Mouse (Mus musculus) skeletal muscle tissue, postnatal 0 days (tissue): ENCODE data around the gene Tex37. TPM values are rescaled to one million over a fixed set of nuclear protein-coding genes. Genes with fewer than 3 reads are reported as not detected.

Experiments used
- polyA plus RNA-seq: library from polyadenylated mRNA; unstranded; fragments of >200 nt; fragmentation: Nextera tagmentation; extraction: Ambion mirVana; gene quantifications from 2 replicates; pipeline ENCODE4 v1.2.1, GENCODE M21; 2015

Gene Tex37
- not detected in 2 replicates for polyA plus RNA-seq

GRCm38 (mm10) chr6:70918827-70919226 lies at the start of gene Tex37:
Tex37 (minus strand) TSS chr6:70918927.

GRCm38 (mm10) chr6:70956285-70956912 lies 37.7 kb upstream of the Tex37 start, which contains the start of gene Foxi3:
Foxi3 (plus strand) TSS chr6:70956531.

Other genes with a start within 250 kb of the Tex37 start
- 0.97 and 1.3 TPM in 2 replicates for gene Rpia, start 126.7 kb downstream of the Tex37 start, polyA plus RNA-seq
- gene Eif2ak3, start 74.4 kb downstream of the Tex37 start, polyA plus RNA-seq: 5.1 and 6.4 TPM in 2 replicates
- 0.18 TPM in 1 of 2 replicates, not detected in the other for gene Foxi3, start 37.6 kb upstream of the Tex37 start, polyA plus RNA-seq
- 8.5 and 9.3 TPM in 2 replicates for gene Thnsl2, start 225.5 kb upstream of the Tex37 start, polyA plus RNA-seq